Mouse (Mus musculus) lung, postnatal 4 days (tissue): Measurements from ENCODE around the gene Adamts2.

Source experiments
- DNase-seq, 2 experiments: peaks; one replicate each; pipeline ENCODE4 v3.0.0; 2021

Adamts2 gene

GRCm38 (mm10) chr11:50850989-50851601 lies 249.2 kb downstream of the Adamts2 start:
- DNase-seq: no peak
